ENCODE assay signal across 9 mouse cellular contexts in genomic region chr9:84253022-84253991, GRCm38 (mm10).
A peak's percentile ranks its signal among the peaks of the same experiment; 100 is the strongest.
DNase-seq lines count a peak whose midpoint lies in the region; ATAC-seq and TF ChIP-seq lines count a peak whose summit lies in the region.
"Had no signal": no experiment of that assay in that cellular context is flagged by ENCODE, and none has a peak within 500 bp of the region (broad histone marks: within the 10 kb centered on the region; RNA-seq: fewer than 3 reads in every experiment).

No protein-coding gene starts in this region.

- TF ChIP-seq POLR2A in testis, adult 2 months (IDR thresholded peaks at IDR 0.05; ENCODE audit: control insufficient read depth, low read depth, low read length), result no peak

- no peak overlapping the region for H3K27ac ChIP-seq in testis, adult 2 months (ENCODE audit: control insufficient read depth, insufficient read depth, low read depth, low read length)
- no peak overlapping the region for H3K27ac ChIP-seq in forebrain, embryonic 11.5 days (ENCODE audit: low read depth, low read length)
- no peak overlapping the region for H3K27ac ChIP-seq in limb, embryonic 10.5 days

- no peak overlapping the region for H3K4me3 ChIP-seq in testis, adult 2 months (ENCODE audit: control insufficient read depth, low read depth, low read length)
- H3K4me3 ChIP-seq in forebrain, embryonic 11.5 days (ENCODE audit: low read depth, low read length), result no peak overlapping the region
- H3K4me3 ChIP-seq in limb, embryonic 10.5 days, result no peak overlapping the region
- H3K4me3 ChIP-seq: erythroblast, embryonic 14.5 days had no signal

- H3K9ac ChIP-seq in forebrain, embryonic 11.5 days (ENCODE audit: low read length), result no peak overlapping the region

- TF ChIP-seq CTCF in testis, adult 2 months (IDR thresholded peaks at IDR 0.05; ENCODE audit: control insufficient read depth, insufficient read depth, insufficient replicate concordance, low read depth, low read length), result peak; percentile 42; the same call in 1 of the 2 replicates

- WGBS in forebrain, embryonic 11.5 days, result 14% methylated on average over 7 of the region's 7 CpGs
- WGBS in limb, embryonic 10.5 days, result 17% methylated on average over 7 of the region's 7 CpGs

- no peaks in the 10 kb centered on the region for H3K36me3 ChIP-seq in testis, adult 2 months (ENCODE audit: control insufficient read depth, insufficient read depth, low read length)
- H3K36me3 ChIP-seq in forebrain, embryonic 11.5 days (ENCODE audit: control insufficient read depth, insufficient read depth, low read length), result no peaks in the 10 kb centered on the region
- no peaks in the 10 kb centered on the region for H3K36me3 ChIP-seq in limb, embryonic 10.5 days

- no peaks in the 10 kb centered on the region for H3K4me1 ChIP-seq in testis, adult 2 months (ENCODE audit: control insufficient read depth, insufficient read depth, low read length)
- no peaks in the 10 kb centered on the region for H3K4me1 ChIP-seq in forebrain, embryonic 11.5 days (replicated peaks; ENCODE audit: control insufficient read depth, insufficient read depth, low read length)
- peaks cover 4% of the 10 kb centered on the region; the same call in 1 of the 2 replicates for H3K4me1 ChIP-seq in limb, embryonic 10.5 days

- peak; percentile 84 for ATAC-seq in forebrain, embryonic 11.5 days (replicated peaks; ENCODE audit: low FRiP score)

- no peak for DNase-seq in testis, postnatal 14 days (ENCODE audit: low spot score)
- DNase-seq in brain, adult 2 months (ENCODE audit: low read depth, low spot score), result peak; percentile 66
- peak; percentile 76 for DNase-seq in forebrain, embryonic 11.5 days (ENCODE audit: low spot score)
- peak; percentile 20 for DNase-seq in kidney, adult 11 months
- peak; percentile 53 for DNase-seq in limb, embryonic 10.5 days (ENCODE audit: low spot score)
- peak; percentile 35 for DNase-seq in naive thymus-derived CD4-positive, alpha-beta T cell, adult 2 months (ENCODE audit: low read depth)
- DNase-seq in c-Kit-positive CD71-positive TER-119-positive erythroid progenitor cells, embryonic 14.5 days (ENCODE audit: low spot score), result no peak

- H3K27me3 ChIP-seq in testis, adult 2 months (ENCODE audit: control insufficient read depth, insufficient read depth, low read length), result no peaks in the 10 kb centered on the region
- H3K27me3 ChIP-seq in forebrain, embryonic 11.5 days (ENCODE audit: control insufficient read depth, insufficient read depth, low read length), result no peaks in the 10 kb centered on the region
- H3K27me3 ChIP-seq in limb, embryonic 10.5 days (ENCODE audit: low read depth, poor library complexity, severe bottlenecking), result no peaks in the 10 kb centered on the region

- no peaks in the 10 kb centered on the region for H3K9me3 ChIP-seq in forebrain, embryonic 11.5 days (ENCODE audit: control insufficient read depth, low read length)
- no peaks in the 10 kb centered on the region for H3K9me3 ChIP-seq in limb, embryonic 10.5 days (replicated peaks)

- no peak overlapping the region for H3K4me2 ChIP-seq in forebrain, embryonic 11.5 days (ENCODE audit: low read depth, low read length, severe bottlenecking)

Comparison
In these comparisons a context has a peak if more than half of its experiments do, and no peak if none do; other contexts are left out.
1. DNase-seq: peak in brain, adult 2 months (single experiment), forebrain, embryonic 11.5 days (single experiment), kidney, adult 11 months (single experiment), limb, embryonic 10.5 days (single experiment) and naive thymus-derived CD4-positive, alpha-beta T cell, adult 2 months (single experiment); none in testis, postnatal 14 days (single experiment) and c-Kit-positive CD71-positive TER-119-positive erythroid progenitor cells, embryonic 14.5 days (single experiment).